Mouse (Mus musculus) adrenal gland, postnatal 14 days (tissue): ENCODE data around the gene Scube1. TPM values are rescaled to one million over a fixed set of nuclear protein-coding genes. Genes with fewer than 3 reads are reported as not detected.

Source experiments
- DNase-seq: peaks from one replicate; pipeline ENCODE4 v3.0.0; 2021; ENCODE audit warnings: mixed read lengths
- long read RNA-seq, 2 experiments: library from polyadenylated mRNA; stranded (forward); transcript quantifications; one replicate each; pipeline ENCODE4 v2.0.0; 2021
- total RNA-seq: library from RNA; stranded (reverse); gene quantifications from 2 replicates; pipeline ENCODE4 v1.2.3, GENCODE M21; 2021

Gene Scube1
- total RNA-seq, result 5.9 and 6.6 TPM in 2 replicates
- long read RNA-seq, experiment 1, partial matches to known transcripts, result 0 of 3 reads
- long read RNA-seq, experiment 1, other reads (novel, unspliced or antisense), result 0 of 3 reads
- long read RNA-seq, experiment 2, partial matches to known transcripts, result 0 of 6 reads
- long read RNA-seq, experiment 2, other reads (novel, unspliced or antisense), result 2 of 6 reads

DNA sequence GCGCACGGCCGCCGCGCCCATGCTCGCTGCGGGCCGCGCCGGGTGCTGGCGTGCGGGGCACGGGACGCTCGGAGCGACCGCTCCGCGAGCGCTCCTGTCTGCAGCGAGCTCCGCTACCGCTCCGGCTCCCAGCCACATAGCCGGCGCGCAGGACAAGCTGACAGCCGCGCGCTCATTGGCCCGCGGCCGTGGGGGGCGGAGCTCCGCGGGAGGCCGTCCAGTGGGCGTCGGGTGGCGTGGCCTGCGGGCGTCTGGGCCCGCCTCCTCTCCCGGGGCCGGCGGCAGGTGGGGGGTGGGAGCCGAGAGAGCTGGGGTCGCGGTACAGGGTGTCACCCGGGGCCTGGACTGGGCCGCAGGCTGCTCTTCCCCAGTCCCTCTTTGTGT, at the start of gene Scube1:
Gene Scube1, minus strand, starts transcription at position 136 of the 384 bp plus-strand sequence.
- DNase-seq, result peak; percentile 92

DNA sequence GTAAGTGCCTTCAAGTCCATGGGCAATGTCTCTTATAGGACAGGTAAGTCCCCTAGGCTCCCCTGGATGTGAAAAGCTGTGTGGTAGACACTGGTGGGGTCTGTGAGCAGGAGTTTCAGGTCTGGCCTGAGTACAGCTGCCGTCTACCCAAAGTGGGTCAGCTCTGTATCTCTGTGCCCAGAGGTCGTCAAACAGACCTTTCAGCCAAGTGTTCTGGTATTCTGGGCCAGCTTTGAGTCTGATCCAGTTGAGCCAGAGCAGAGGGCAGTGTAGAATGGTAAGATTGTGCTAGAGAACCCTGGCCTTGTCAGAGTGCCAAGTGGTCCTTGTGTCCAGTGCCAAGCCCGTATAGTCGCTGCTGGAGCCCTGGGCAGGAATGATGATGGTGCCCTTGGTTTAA, 48.1 kb upstream of the Scube1 start:
- DNase-seq, result no peak

DNA sequence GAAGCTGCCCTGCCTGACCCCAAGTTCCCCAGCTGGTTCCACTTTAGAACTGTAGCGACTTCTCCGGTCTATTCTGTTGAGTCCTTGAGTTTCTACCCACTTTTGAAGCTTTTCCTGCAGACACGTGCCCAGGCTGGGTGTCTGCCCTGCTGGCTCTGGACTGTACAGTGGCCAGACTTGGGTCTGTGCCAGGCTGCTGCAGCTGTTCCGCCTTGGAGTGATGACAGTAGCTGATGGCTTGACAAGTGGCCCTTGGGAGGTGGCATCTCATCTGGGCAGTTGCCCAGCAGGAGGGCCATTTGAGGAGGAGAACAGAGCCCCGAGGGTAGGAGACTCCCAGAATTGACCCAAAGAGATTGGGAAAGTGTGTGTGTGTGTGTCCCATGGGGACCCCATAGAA, 47.6 kb upstream of the Scube1 start:
- peak; percentile 72 for DNase-seq

GRCm38 (mm10) chr15:83771346-83772053, 46.7 kb upstream of the Scube1 start:
- no peak for DNase-seq

- no peak for DNase-seq
Observed at GRCm38 (mm10) chr15:83765388-83766029, 40.7 kb upstream of the Scube1 start.

DNA sequence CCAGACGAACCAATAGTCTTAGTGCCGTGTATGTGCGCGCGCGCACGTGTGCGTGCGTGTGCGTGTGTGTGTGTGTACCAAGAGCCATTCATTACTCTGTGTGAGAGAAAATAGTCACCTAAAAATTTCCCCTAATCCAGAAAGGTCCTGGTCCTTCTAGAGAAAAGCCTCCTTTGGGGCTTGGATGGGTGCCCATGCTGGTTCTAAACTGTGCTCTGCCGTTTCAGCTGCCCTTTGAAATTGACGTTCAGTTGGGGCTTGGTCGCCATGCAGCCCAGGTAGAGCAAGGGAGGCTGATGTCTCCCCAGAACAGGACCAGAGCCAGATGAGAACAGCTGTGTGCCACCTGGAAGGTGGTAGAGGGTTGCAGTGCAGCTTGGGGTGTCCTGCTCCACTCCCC, 36.7 kb upstream of the Scube1 start:
- DNase-seq, result no peak

GRCm38 (mm10) chr15:83760683-83761082, 35.9 kb upstream of the Scube1 start:
- DNase-seq, result peak; percentile 52

DNA sequence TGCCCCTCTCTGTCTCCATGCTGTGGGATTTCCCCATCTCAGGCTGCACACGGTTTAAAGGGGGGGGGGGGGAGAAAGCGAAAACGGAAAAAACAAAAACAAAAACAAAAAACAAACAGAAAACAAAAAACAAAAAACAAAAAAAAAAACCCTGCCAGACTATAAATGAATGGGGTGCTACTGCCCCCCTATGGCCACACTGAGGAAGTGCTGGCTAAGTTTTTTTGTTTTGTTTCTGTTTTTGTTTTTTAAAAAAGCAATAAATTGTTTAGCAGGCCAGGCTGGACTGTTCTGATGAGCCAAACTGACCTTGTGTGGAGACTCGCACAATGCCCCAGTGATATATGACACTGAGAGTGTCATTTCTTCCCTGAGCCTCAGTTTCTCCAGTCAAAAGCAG, 34.1 kb upstream of the Scube1 start:
- peak; percentile 21 for DNase-seq

GRCm38 (mm10) chr15:83756742-83757141, 31.9 kb upstream of the Scube1 start:
- DNase-seq, result peak; percentile 30

DNA sequence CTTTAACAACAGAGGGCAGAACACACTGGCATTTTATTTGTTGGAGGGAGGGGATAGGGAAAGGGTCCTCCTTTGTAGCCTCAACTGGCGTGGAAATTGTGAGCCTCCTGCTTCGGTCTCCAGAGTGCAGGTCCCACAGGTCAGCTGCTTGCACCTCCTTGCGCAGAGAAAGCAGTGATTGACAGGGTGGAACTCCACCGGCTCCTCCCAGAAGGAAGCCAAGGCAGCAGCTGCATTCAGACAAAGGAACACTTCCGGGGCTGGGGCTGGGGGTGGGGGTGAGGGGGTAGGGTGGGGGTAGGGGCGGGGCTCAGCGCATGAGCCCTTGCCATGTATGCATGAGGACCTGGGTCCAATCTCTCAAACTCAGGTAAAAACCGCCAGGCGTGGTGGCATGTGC, 24.6 kb upstream of the Scube1 start:
- no peak for DNase-seq

GRCm38 (mm10) chr15:83748986-83749385, 24.2 kb upstream of the Scube1 start:
- no peak for DNase-seq

DNA sequence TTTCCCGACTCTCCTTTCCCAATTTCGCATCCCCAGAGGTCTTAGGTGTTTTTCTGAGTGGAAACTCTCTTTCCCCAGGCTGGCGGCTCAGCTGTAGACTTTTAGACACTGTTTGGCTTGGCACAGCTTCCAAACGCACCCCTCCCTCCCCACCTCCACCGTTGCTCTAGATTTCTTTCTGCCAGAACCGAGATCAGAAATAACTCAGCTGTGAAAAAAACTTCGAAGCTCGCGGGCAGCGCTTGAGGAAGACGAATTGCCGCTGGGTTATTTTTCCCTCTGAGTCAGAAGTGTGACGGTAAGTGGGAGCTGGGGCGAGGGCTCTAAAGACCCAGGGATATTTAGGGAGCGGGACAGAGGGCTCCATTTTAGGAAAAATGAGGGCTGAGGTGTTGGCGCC, 21.5 kb upstream of the Scube1 start:
- DNase-seq, result no peak

DNA sequence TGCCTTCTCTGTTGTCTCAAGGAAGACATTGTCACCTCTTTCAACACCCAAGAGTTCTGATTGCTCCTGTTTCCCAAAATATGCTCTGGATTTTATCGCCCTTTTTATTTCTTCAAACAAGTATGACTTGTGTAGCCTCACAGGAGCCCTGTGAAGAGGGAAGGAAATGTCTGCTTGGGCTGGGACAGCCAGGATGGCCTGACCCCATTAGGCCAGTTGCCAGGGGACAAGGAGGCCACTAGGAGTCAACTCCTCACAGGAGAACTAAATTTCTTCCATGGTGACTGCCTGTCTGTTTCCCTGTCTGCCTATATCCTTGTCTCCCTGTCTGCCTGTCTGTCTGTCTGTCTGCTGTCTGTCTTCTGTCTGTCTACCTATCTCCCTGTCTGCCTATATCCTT, 17.2 kb upstream of the Scube1 start:
- DNase-seq, result peak; percentile 50

GRCm38 (mm10) chr15:83740676-83741422, 16.0 kb upstream of the Scube1 start:
- DNase-seq, result peak; percentile 17

GRCm38 (mm10) chr15:83727626-83728025, 2.8 kb upstream of the Scube1 start:
- DNase-seq, result peak; percentile 78

- no peak for DNase-seq
Observed at GRCm38 (mm10) chr15:83726741-83727140, 1.9 kb upstream of the Scube1 start.

- peak; percentile 19 for DNase-seq
Observed at GRCm38 (mm10) chr15:83725556-83726200, 857 bp upstream of the Scube1 start.

DNA sequence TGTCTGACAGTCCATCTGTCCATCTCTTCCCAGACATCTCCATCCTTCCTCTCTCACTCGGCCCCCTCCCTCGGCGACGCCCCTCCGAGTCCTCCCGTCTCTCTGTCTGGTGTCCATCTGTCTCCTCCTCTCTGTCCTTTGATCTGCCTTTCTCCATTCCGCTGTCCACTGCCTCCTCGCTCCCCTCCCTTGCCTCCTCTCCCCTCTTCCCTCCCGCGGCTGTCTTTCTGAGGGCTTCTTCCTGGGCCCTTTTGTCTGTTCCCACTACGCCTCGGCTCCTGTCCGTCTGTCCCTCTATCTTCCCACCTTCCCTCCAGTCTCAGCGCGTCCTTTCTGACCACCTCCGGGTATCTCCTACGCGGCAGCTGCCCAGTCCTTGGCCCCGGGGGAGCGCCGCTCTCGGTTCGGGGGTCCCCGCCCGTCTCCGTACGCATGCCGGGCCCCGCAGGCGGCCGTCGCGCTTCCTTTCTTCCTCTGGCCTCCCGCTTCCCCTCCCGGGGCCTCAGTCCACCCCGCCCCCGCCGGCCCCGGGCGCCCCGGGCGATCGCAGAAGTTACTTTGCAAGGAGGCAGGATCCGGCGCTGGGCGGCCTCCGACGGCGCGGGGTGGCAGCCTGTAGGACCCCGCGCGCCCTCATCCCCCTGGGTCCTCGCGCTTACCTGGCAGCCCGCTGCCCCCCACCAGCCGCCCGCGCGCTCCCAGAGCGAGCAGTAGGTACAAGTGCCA, 498 bp downstream of the Scube1 start:
- peak; percentile 43 for DNase-seq

GRCm38 (mm10) chr15:83715582-83716228, 9.1 kb downstream of the Scube1 start:
- no peak for DNase-seq

DNA sequence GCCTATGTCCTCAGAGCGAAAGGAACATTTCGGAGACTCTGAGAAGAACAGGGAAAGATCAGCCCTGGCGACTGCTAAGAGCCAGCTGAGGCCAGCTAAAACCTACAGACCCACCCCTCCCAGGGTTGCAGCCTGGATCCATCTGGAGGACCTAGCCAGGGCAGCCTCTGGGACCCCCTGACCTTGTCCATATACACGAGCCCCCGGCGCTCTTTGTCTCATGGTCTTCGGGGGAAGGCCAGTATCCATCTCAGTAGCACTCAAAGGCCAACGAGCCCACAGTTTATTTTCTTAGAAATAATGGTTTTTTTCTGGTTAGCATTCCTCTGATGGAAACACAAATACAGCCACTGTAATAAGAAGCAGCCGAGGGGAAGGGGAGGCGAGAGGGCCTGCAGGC, 12.0 kb downstream of the Scube1 start:
- DNase-seq, result no peak

GRCm38 (mm10) chr15:83712361-83712760, 12.5 kb downstream of the Scube1 start:
- DNase-seq, result no peak
